Mouse (Mus musculus) cerebellum, adult 18-20 months (tissue): ENCODE results near the gene Smarca5.

Source experiments
- DNase-seq, 2 experiments: peaks; one replicate each; pipeline ENCODE4 v3.0.0; 2021

Gene Smarca5

DNA sequence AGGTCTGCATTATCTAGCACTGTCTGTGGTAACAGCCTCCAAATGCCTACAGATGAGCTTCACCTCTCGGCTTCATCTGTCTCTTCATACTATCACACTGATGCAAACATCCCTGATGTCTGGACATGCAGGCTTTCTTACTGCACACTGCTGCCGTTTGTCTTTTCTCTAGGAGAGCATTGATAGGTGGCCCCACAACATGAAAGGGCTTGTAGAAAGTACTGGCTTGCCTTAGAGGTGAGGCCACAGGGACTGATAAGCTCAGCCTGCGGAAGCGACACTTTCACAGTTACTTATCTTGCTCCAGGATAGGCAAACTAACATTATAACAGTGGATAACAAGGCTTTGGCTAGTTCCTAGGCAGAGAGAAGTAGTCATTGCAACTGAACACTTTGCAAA lies 78.2 kb downstream of the Smarca5 start:
- DNase-seq = no peak

DNA sequence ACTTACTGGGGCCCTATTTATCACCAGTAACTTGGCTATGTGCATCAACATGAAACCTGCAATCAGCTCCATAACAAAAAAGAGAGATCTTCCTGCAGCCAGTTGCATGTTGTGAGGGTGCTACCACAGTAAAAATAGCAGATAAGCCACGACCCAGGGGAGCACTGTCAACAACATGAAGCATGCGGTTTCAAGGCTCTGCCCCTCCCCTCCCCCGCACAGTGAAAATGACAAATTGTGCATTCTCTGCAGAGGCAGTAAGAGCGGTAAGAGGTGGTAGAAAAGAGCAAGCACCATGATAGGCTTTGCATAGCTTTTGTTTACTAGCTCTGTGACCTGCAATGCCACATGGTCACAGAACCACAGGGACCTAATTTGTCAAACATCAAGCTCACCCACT lies 81.7 kb downstream of the Smarca5 start:
- DNase-seq = no peak
